Mouse (Mus musculus) liver, adult 2 months (tissue): Measurements from ENCODE around the gene Wdr54.

Experiments used
- CTCF ChIP-seq: fragments of 200-500 bp; IDR thresholded peaks from 2 replicates; pipeline ENCODE4 v1.5.1; 2011; ENCODE audit warnings: low read depth, low read length, control low read depth
- POLR2A ChIP-seq: fragments of 200-500 bp; IDR thresholded peaks from 2 replicates; pipeline ENCODE4 v1.6.1; 2011; ENCODE audit warnings: low read length, control low read depth; ENCODE audit not compliant: insufficient read depth; ENCODE audit errors: extremely low read depth

DNA sequence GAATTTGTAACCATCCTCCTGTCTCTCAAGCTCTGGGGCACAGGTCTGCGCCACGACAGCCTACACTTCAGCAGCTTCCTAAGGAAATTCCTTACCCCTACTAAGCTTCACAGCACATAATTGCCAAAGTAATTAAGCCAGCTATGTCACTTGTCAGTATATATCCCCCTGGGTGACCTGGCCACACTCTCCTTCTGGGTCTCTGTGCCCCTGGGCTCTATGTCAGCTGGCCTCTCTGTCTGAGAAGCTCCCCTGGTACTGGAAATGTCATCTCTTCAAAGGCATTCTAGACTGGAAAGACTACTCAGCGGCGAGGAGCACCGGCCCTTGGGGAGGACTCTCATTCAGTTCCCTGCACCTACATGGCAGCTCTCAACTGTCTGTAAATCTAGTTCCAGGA, 33.2 kb downstream of the Wdr54 start:
- no peak for TF ChIP-seq CTCF
- no peak for TF ChIP-seq POLR2A
